Mouse (Mus musculus): ENCODE measurements at regions not wholly inside any gene's neighbourhood (a gene's known extent, or its start where the extent isn't known, plus 50 kb on each side); places are given as distances from the start of the nearest gene placed in this dataset.

DNA sequence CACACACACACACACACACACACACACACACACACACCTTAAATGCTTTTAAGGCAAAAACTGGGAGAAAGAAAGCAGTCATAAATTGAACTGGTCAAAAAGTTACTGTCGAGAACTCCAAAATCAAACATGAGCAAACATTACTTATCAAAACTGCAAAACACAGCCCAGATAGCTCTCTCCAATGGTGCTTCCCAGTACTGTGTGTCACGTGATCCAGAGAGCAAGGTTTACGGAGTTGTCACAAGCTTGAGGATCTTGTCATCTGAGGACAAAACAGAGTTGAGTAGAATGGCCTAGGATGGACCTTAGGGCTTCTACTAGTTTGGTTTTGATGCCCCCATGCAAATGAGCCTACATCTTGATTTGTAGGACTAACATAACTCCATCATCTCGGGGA lies 102.3 kb upstream of the Bcl6 start:
- Histone ChIP-seq H3K27ac (ENCODE audit: low read depth, low read length) (no peak overlapping the region), H3K27me3 (ENCODE audit: control insufficient read depth, insufficient read depth, low read length) (no peaks in the 10 kb centered on the region), H3K4me1 (replicated peaks; ENCODE audit: control insufficient read depth, insufficient read depth, low read length) (no peaks in the 10 kb centered on the region), H3K36me3 (ENCODE audit: control insufficient read depth, insufficient read depth, low read length) (no peaks in the 10 kb centered on the region), H3K4me2 (ENCODE audit: low read depth, low read length, severe bottlenecking) (no peak overlapping the region), H3K4me3 (ENCODE audit: low read depth, low read length) (no peak overlapping the region), H3K9ac (ENCODE audit: low read length) (no peak overlapping the region), H3K9me3 (ENCODE audit: control insufficient read depth, low read length) (no peaks in the 10 kb centered on the region)
- WGBS = 90% methylated on average over 4 of the region's 4 CpGs
- no peak for ATAC-seq (replicated peaks; ENCODE audit: low FRiP score)
- no peak for DNase-seq (ENCODE audit: low spot score)

DNA sequence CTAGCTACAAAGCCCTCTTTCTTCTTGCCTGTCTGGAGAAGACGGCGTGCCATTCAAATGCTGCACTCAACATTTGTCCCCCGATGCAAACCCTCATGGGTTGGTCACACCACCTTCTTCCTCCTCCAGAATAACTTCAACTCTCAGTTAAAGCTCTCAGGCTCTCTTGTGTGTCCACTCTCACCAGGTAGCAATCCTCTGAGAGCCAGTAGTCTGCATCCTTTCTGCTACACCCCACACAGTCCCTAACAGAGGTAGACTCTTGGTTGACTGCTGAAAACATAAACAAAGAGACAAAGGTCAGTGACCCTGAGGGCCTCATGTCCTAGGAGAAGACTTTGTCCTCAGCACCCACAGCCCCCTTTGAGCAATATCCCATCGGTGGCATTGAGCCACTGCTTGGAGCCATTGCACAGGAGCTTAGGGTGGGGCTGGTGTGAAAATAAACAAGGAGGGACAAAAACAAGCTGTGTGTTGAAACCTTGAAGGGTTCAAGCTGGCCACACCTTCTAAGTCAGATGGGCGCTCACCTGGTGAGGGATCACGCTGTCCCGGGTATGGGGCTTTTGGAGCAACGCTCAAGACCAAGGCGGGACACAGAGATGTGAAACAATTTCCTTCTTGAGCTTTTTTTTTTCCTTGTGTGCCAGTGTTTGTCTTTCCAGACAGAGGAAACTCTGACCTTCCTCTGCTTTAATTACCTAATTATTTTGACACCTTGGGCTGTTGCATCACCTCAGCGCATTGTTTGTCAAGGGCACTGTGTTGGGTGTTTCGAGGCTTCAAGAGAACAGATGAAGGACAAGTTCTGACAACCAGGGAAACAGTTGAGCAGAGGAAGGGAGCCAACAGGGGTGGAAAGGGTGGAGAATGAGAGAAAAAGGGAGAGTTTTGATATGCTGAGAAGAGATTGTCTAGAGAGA lies 101.4 kb upstream of the Bcl6 start:
- Histone ChIP-seq H3K27ac (ENCODE audit: low read depth, low read length) (no peak overlapping the region), H3K4me3 (ENCODE audit: low read depth, low read length) (no peak overlapping the region), H3K4me2 (ENCODE audit: low read depth, low read length, severe bottlenecking) (no peak overlapping the region), H3K9me3 (ENCODE audit: control insufficient read depth, low read length) (no peaks in the 10 kb centered on the region), H3K36me3 (ENCODE audit: control insufficient read depth, insufficient read depth, low read length) (no peaks in the 10 kb centered on the region), H3K27me3 (ENCODE audit: control insufficient read depth, insufficient read depth, low read length) (no peaks in the 10 kb centered on the region), H3K9ac (ENCODE audit: low read length) (no peak overlapping the region), H3K4me1 (replicated peaks; ENCODE audit: control insufficient read depth, insufficient read depth, low read length) (no peaks in the 10 kb centered on the region)
- ATAC-seq (replicated peaks; ENCODE audit: low FRiP score) (no peak), DNase-seq (ENCODE audit: low spot score) (no peak)
- WGBS = 90% methylated on average over 11 of the region's 11 CpGs

- DNase-seq (ENCODE audit: low spot score) = no peak
- H3K4me3 ChIP-seq (ENCODE audit: low read depth, low read length) = no peak overlapping the region
- H3K4me1 ChIP-seq (replicated peaks; ENCODE audit: control insufficient read depth, insufficient read depth, low read length) = no peaks in the 10 kb centered on the region
- H3K9me3 ChIP-seq (ENCODE audit: control insufficient read depth, low read length) = no peaks in the 10 kb centered on the region
- H3K4me2 ChIP-seq (ENCODE audit: low read depth, low read length, severe bottlenecking) = no peak overlapping the region
- H3K27ac ChIP-seq (ENCODE audit: low read depth, low read length) = no peak overlapping the region
- H3K36me3 ChIP-seq (ENCODE audit: control insufficient read depth, insufficient read depth, low read length) = no peaks in the 10 kb centered on the region
- no peak for ATAC-seq (replicated peaks; ENCODE audit: low FRiP score)
- H3K27me3 ChIP-seq (ENCODE audit: control insufficient read depth, insufficient read depth, low read length) = no peaks in the 10 kb centered on the region
- 87% methylated on average over 8 of the region's 8 CpGs for WGBS
- no peak overlapping the region for H3K9ac ChIP-seq (ENCODE audit: low read length)
Observed at GRCm38 (mm10) chr16:24083966-24084365, 95.3 kb upstream of the Bcl6 start.

- Histone ChIP-seq H3K4me2 (ENCODE audit: low read depth, low read length, severe bottlenecking) (no peak overlapping the region), H3K27ac (ENCODE audit: low read depth, low read length) (no peak overlapping the region), H3K9me3 (ENCODE audit: control insufficient read depth, low read length) (no peaks in the 10 kb centered on the region), H3K4me3 (ENCODE audit: low read depth, low read length) (no peak overlapping the region), H3K4me1 (replicated peaks; ENCODE audit: control insufficient read depth, insufficient read depth, low read length) (no peaks in the 10 kb centered on the region), H3K27me3 (ENCODE audit: control insufficient read depth, insufficient read depth, low read length) (no peaks in the 10 kb centered on the region), H3K36me3 (ENCODE audit: control insufficient read depth, insufficient read depth, low read length) (no peaks in the 10 kb centered on the region), H3K9ac (ENCODE audit: low read length) (no peak overlapping the region)
- 90% methylated on average over 5 of the region's 5 CpGs for WGBS
- DNase-seq (ENCODE audit: low spot score) (no peak), ATAC-seq (replicated peaks; ENCODE audit: low FRiP score) (no peak)
Observed at GRCm38 (mm10) chr16:24080471-24080870, 91.8 kb upstream of the Bcl6 start.

GRCm38 (mm10) chr16:24078622-24079021 lies 90.0 kb upstream of the Bcl6 start:
- Histone ChIP-seq H3K36me3 (ENCODE audit: control insufficient read depth, insufficient read depth, low read length) (no peaks in the 10 kb centered on the region), H3K27me3 (ENCODE audit: control insufficient read depth, insufficient read depth, low read length) (no peaks in the 10 kb centered on the region), H3K4me1 (replicated peaks; ENCODE audit: control insufficient read depth, insufficient read depth, low read length) (no peaks in the 10 kb centered on the region), H3K9ac (ENCODE audit: low read length) (no peak overlapping the region), H3K27ac (ENCODE audit: low read depth, low read length) (no peak overlapping the region), H3K4me2 (ENCODE audit: low read depth, low read length, severe bottlenecking) (no peak overlapping the region), H3K4me3 (ENCODE audit: low read depth, low read length) (no peak overlapping the region), H3K9me3 (ENCODE audit: control insufficient read depth, low read length) (no peaks in the 10 kb centered on the region)
- WGBS = 93% methylated on average over 1 of the region's 1 CpGs
- ATAC-seq (replicated peaks; ENCODE audit: low FRiP score) (no peak), DNase-seq (ENCODE audit: low spot score) (no peak)

DNA sequence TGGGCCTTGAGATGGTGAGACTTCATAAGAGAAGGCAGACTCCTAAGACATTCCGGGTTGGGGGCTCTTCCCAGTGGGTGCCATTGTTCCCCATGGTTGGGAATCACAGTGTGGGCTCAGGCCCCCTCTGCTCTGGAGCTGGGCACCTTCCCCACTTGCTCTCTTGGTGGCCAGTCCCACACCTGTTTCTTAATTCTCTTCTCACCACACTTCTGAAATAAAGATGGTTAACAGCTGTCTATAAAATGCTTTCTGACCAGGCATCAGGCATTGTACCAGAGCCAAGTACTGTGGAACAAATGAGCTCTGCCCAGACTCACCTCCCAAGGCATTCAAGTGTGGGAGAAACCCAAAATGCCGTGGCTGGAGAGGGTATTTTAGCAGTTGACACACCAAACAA lies 88.8 kb upstream of the Bcl6 start:
- no peaks in the 10 kb centered on the region for H3K36me3 ChIP-seq (ENCODE audit: control insufficient read depth, insufficient read depth, low read length)

GRCm38 (mm10) chr16:24076799-24077136 lies 88.1 kb upstream of the Bcl6 start:
- H3K27ac ChIP-seq (ENCODE audit: low read depth, low read length) = no peak overlapping the region
- H3K27me3 ChIP-seq (ENCODE audit: control insufficient read depth, insufficient read depth, low read length) = no peaks in the 10 kb centered on the region
- H3K9ac ChIP-seq (ENCODE audit: low read length) = no peak overlapping the region
- no peaks in the 10 kb centered on the region for H3K9me3 ChIP-seq (ENCODE audit: control insufficient read depth, low read length)
- H3K4me2 ChIP-seq (ENCODE audit: low read depth, low read length, severe bottlenecking) = no peak overlapping the region
- 90% methylated on average over 4 of the region's 4 CpGs for WGBS
- H3K4me3 ChIP-seq (ENCODE audit: low read depth, low read length) = no peak overlapping the region
- no peaks in the 10 kb centered on the region for H3K4me1 ChIP-seq (replicated peaks; ENCODE audit: control insufficient read depth, insufficient read depth, low read length)
- no peaks in the 10 kb centered on the region for H3K36me3 ChIP-seq (ENCODE audit: control insufficient read depth, insufficient read depth, low read length)
- DNase-seq (ENCODE audit: low spot score) (no peak), ATAC-seq (replicated peaks; ENCODE audit: low FRiP score) (no peak)

More for the DNA sequence above, 88.8 kb upstream of the Bcl6 start:
- no peak for DNase-seq (ENCODE audit: low spot score)
- WGBS = 76% methylated on average over 2 of the region's 2 CpGs
- Histone ChIP-seq H3K27ac (ENCODE audit: low read depth, low read length) (no peak overlapping the region), H3K9ac (ENCODE audit: low read length) (no peak overlapping the region), H3K4me2 (ENCODE audit: low read depth, low read length, severe bottlenecking) (no peak overlapping the region), H3K27me3 (ENCODE audit: control insufficient read depth, insufficient read depth, low read length) (no peaks in the 10 kb centered on the region), H3K4me3 (ENCODE audit: low read depth, low read length) (no peak overlapping the region), H3K9me3 (ENCODE audit: control insufficient read depth, low read length) (no peaks in the 10 kb centered on the region), H3K4me1 (replicated peaks; ENCODE audit: control insufficient read depth, insufficient read depth, low read length) (no peaks in the 10 kb centered on the region)
- no peak for ATAC-seq (replicated peaks; ENCODE audit: low FRiP score)

- no peaks in the 10 kb centered on the region for H3K27me3 ChIP-seq (ENCODE audit: control insufficient read depth, insufficient read depth, low read length)
- no peaks in the 10 kb centered on the region for H3K4me1 ChIP-seq (replicated peaks; ENCODE audit: control insufficient read depth, insufficient read depth, low read length)
- 92% methylated on average over 4 of the region's 4 CpGs for WGBS
- ATAC-seq (replicated peaks; ENCODE audit: low FRiP score) = no peak
- no peaks in the 10 kb centered on the region for H3K9me3 ChIP-seq (ENCODE audit: control insufficient read depth, low read length)
- no peak overlapping the region for H3K4me2 ChIP-seq (ENCODE audit: low read depth, low read length, severe bottlenecking)
- no peak overlapping the region for H3K4me3 ChIP-seq (ENCODE audit: low read depth, low read length)
- H3K36me3 ChIP-seq (ENCODE audit: control insufficient read depth, insufficient read depth, low read length) = no peaks in the 10 kb centered on the region
- H3K27ac ChIP-seq (ENCODE audit: low read depth, low read length) = no peak overlapping the region
- no peak overlapping the region for H3K9ac ChIP-seq (ENCODE audit: low read length)
- DNase-seq (ENCODE audit: low spot score) = no peak
Observed at GRCm38 (mm10) chr16:24076109-24076798, 87.6 kb upstream of the Bcl6 start.
